Mouse (Mus musculus) limb, embryonic 11.5 days (tissue): ENCODE results near the gene Ndufaf3. TPM values are rescaled to one million over a fixed set of nuclear protein-coding genes. Genes with fewer than 3 reads are reported as not detected.

Experiments
- ATAC-seq: fragments of 200-750 bp; cut with Nextera tagmentation; 2 replicates; pipeline ENCODE4 v1.8.0; 2017; ENCODE audit warnings: low read depth; ENCODE audit not compliant: insufficient number of reproducible peaks, low FRiP score, low TSS enrichment
- DNase-seq: peaks from one replicate; pipeline ENCODE4 v3.0.0-alpha.2; 2015; ENCODE audit warnings: low spot score
- H3K27ac ChIP-seq: fragments of 300-500 bp; sonication (generic); replicated peaks from 2 replicates; pipeline ENCODE4 v1.5.1; 2014; ENCODE audit warnings: low read depth, mild to moderate bottlenecking, low read length
- H3K27me3 ChIP-seq: fragments of 300-500 bp; sonication (generic); 2 replicates; pipeline ENCODE4 v1.6.1; 2014; ENCODE audit warnings: mild to moderate bottlenecking, low read length, mixed read lengths; ENCODE audit not compliant: control insufficient read depth, insufficient read depth
- H3K36me3 ChIP-seq: fragments of 300-500 bp; sonication (generic); 2 replicates; pipeline ENCODE4 v1.6.1; 2014; ENCODE audit warnings: mild to moderate bottlenecking, low read length, moderate library complexity, mixed read lengths; ENCODE audit not compliant: control insufficient read depth, insufficient read depth
- H3K4me1 ChIP-seq: fragments of 300-500 bp; sonication (generic); 2 replicates; pipeline ENCODE4 v1.6.1; 2014; ENCODE audit warnings: low read length, mixed read lengths; ENCODE audit not compliant: control insufficient read depth, insufficient read depth
- H3K4me2 ChIP-seq: fragments of 300-500 bp; sonication (generic); 2 replicates; pipeline ENCODE4 v1.6.1; 2014; ENCODE audit warnings: low read depth, mild to moderate bottlenecking, moderate library complexity; ENCODE audit not compliant: severe bottlenecking
- H3K4me3 ChIP-seq: fragments of 300-500 bp; sonication (generic); 2 replicates; pipeline ENCODE4 v1.5.1; 2014; ENCODE audit warnings: low read depth, low read length
- H3K9ac ChIP-seq: fragments of 300-500 bp; sonication (generic); 2 replicates; pipeline ENCODE4 v1.6.1; 2014; ENCODE audit warnings: mild to moderate bottlenecking, low read length
- H3K9me3 ChIP-seq: fragments of 300-500 bp; sonication (generic); 2 replicates; pipeline ENCODE4 v1.6.1; 2016; ENCODE audit warnings: low read length; ENCODE audit not compliant: control insufficient read depth
- WGBS: fragments of 180-500 bp; shearing (Covaris S2); extraction: QIAGEN DNeasy Blood & Tissue Kit; methylation state at CpG from one replicate; pipeline ENCODE4 v1.1.7; 2014; 5-methylcytosine and 5-hydroxymethylcytosine counted together
- polyA plus RNA-seq: library from polyadenylated mRNA; unstranded; fragments of >200 nt; fragmentation: Nextera tagmentation; extraction: Ambion mirVana; gene quantifications from 2 replicates; pipeline ENCODE4 v1.2.1, GENCODE M21; 2014

Gene Ndufaf3
- polyA plus RNA-seq, 1 experiment from 2014 or later, result 47.5 TPM

GRCm38 (mm10) chr9:108568511-108568921 is 1.3 kb upstream of the Ndufaf3 start:
- DNase-seq (peak; percentile 22), ATAC-seq (no peak)
- Histone ChIP-seq H3K4me1 (peaks cover 17% of the 10 kb centered on the region), H3K4me2 (peak overlapping the region; percentile 89), H3K27ac (no peak overlapping the region), H3K9ac (no peak overlapping the region), H3K36me3 (peaks cover 25% of the 10 kb centered on the region), H3K4me3 (peak overlapping the region; percentile 76; the same call in 1 of the 2 replicates), H3K9me3 (no peaks in the 10 kb centered on the region), H3K27me3 (no peaks in the 10 kb centered on the region)
- WGBS, result 83% methylated on average over 17 of the region's 17 CpGs

GRCm38 (mm10) chr9:108567931-108568419 is 741 bp upstream of the Ndufaf3 start:
- Histone ChIP-seq H3K27ac (peak overlapping the region; percentile 66; the same call in 1 of the 2 replicates), H3K4me2 (peak overlapping the region; percentile 89), H3K4me3 (peak overlapping the region; percentile 76), H3K9me3 (no peaks in the 10 kb centered on the region), H3K9ac (peak overlapping the region; percentile 70), H3K27me3 (no peaks in the 10 kb centered on the region), H3K36me3 (peaks cover 20% of the 10 kb centered on the region), H3K4me1 (peaks cover 17% of the 10 kb centered on the region)
- DNase-seq (no peak), ATAC-seq (no peak)
- WGBS, result 13% methylated on average over 18 of the region's 18 CpGs

- Histone ChIP-seq H3K4me3 (peak overlapping the region; percentile 76), H3K36me3 (peaks cover 7% of the 10 kb centered on the region), H3K4me2 (peak overlapping the region; percentile 89), H3K9ac (peak overlapping the region; percentile 76), H3K9me3 (no peaks in the 10 kb centered on the region), H3K4me1 (peaks cover 24% of the 10 kb centered on the region), H3K27me3 (no peaks in the 10 kb centered on the region), H3K27ac (peak overlapping the region; percentile 66; the same call in 1 of the 2 replicates)
- WGBS, result 13% methylated on average over 35 of the region's 35 CpGs
- ATAC-seq, result no peak
- peak; percentile 24 for DNase-seq
Measured at GRCm38 (mm10) chr9:108565881-108566814, 1.1 kb downstream of the Ndufaf3 start.

GRCm38 (mm10) chr9:108564131-108564530 is 3.1 kb downstream of the Ndufaf3 start:
- Histone ChIP-seq H3K36me3 (peaks cover 9% of the 10 kb centered on the region), H3K9ac (no peak overlapping the region), H3K4me3 (no peak overlapping the region), H3K27ac (no peak overlapping the region), H3K27me3 (no peaks in the 10 kb centered on the region), H3K4me1 (peaks cover 18% of the 10 kb centered on the region), H3K4me2 (no peak overlapping the region), H3K9me3 (no peaks in the 10 kb centered on the region)
- ATAC-seq (no peak), DNase-seq (no peak)
- WGBS, result 88% methylated on average over 7 of the region's 7 CpGs

- Histone ChIP-seq H3K27ac (no peak overlapping the region), H3K9me3 (no peaks in the 10 kb centered on the region), H3K9ac (no peak overlapping the region), H3K4me1 (peaks cover 18% of the 10 kb centered on the region), H3K4me2 (no peak overlapping the region), H3K4me3 (no peak overlapping the region), H3K36me3 (peaks cover 13% of the 10 kb centered on the region), H3K27me3 (no peaks in the 10 kb centered on the region)
- no peak for DNase-seq
- ATAC-seq, result no peak
- 92% methylated on average over 8 of the region's 8 CpGs for WGBS
Measured at GRCm38 (mm10) chr9:108563671-108564070, 3.6 kb downstream of the Ndufaf3 start.

GRCm38 (mm10) chr9:108560227-108560841 is 6.9 kb downstream of the Ndufaf3 start, which contains the start of gene Impdh2:
TSS of gene Impdh2 (plus strand) at chr9:108560286.
- peak within 1 kb of the TSS; percentile 56 for H3K4me3 ChIP-seq
- H3K36me3 ChIP-seq, result peaks cover 32% of the 10 kb centered on the region
- peak within 1 kb of the TSS; percentile 75 for H3K4me2 ChIP-seq
- no peaks in the 10 kb centered on the region for H3K27me3 ChIP-seq
- DNase-seq (peak; percentile 97), ATAC-seq (peak; percentile 98)
- H3K27ac ChIP-seq, result peak within 1 kb of the TSS; percentile 21; the same call in 1 of the 2 replicates
- peak within 1 kb of the TSS; percentile 72 for H3K9ac ChIP-seq
- under 1% methylated on average over 53 of the region's 53 CpGs for WGBS
- H3K4me1 ChIP-seq, result peaks cover 10% of the 10 kb centered on the region
- H3K9me3 ChIP-seq, result no peaks in the 10 kb centered on the region

GRCm38 (mm10) chr9:108559169-108559568 is 8.1 kb downstream of the Ndufaf3 start:
- DNase-seq (no peak), ATAC-seq (no peak)
- Histone ChIP-seq H3K36me3 (peaks cover 31% of the 10 kb centered on the region), H3K9ac (no peak overlapping the region), H3K27ac (no peak overlapping the region), H3K4me2 (no peak overlapping the region), H3K4me3 (no peak overlapping the region), H3K4me1 (peaks cover 10% of the 10 kb centered on the region), H3K27me3 (no peaks in the 10 kb centered on the region), H3K9me3 (no peaks in the 10 kb centered on the region)
- 90% methylated on average over 4 of the region's 4 CpGs for WGBS

GRCm38 (mm10) chr9:108546875-108547274 is 20.4 kb downstream of the Ndufaf3 start:
- DNase-seq (no peak), ATAC-seq (no peak)
- no peak overlapping the region for H3K4me3 ChIP-seq
- H3K27ac ChIP-seq, result no peak overlapping the region
- H3K36me3 ChIP-seq, result peaks cover 15% of the 10 kb centered on the region
- no peaks in the 10 kb centered on the region for H3K4me1 ChIP-seq
- no peaks in the 10 kb centered on the region for H3K9me3 ChIP-seq
- no peak overlapping the region for H3K4me2 ChIP-seq
- 89% methylated on average over 1 of the region's 1 CpGs for WGBS
- no peaks in the 10 kb centered on the region for H3K27me3 ChIP-seq
- H3K9ac ChIP-seq, result no peak overlapping the region
